Mouse (Mus musculus): ENCODE measurements around the gene Lurap1. TPM values are rescaled to one million over a fixed set of nuclear protein-coding genes. Genes with fewer than 3 reads are reported as not detected.

Lurap1 gene
- polyA plus RNA-seq, 1 experiment from 2014 or later = 3.5 TPM

DNA sequence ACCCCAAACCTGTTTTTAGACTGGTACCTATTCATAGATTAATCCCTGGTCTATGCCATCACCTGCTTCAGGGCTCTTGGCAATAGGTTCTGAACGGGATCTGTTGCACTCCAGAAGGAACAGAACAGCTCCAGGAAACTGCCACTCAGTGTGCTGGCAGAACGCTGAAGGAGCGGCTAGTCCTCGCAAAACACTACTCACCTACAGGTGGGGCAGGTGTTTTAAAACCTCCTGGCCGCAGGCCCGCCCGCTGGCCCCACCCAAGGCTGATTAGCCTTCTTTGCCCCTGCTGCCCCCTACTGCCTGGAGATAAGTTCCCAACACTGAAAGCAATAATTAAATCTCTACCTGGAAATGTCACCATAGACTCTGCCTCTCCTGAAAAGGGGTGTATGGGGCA is 16.3 kb upstream of the Lurap1 start, which contains the start of gene Tspan1:
Gene Tspan1, minus strand, starts transcription at position 198 of the 400 bp plus-strand sequence.
- no peaks in the 10 kb centered on the region for H3K36me3 ChIP-seq (ENCODE audit: control insufficient read depth, insufficient read depth, low read length)
- 0 out of 2 replicates have a peak within 1 kb of the TSS, but pooled peaks have one; percentile 28 for H3K27ac ChIP-seq (ENCODE audit: low read length)
- H3K4me1 ChIP-seq (ENCODE audit: control insufficient read depth, insufficient read depth, low read length) = no peaks in the 10 kb centered on the region
- peak; percentile 30; the same call in 1 of the 2 replicates for ATAC-seq (ENCODE audit: insufficient number of reproducible peaks, insufficient read depth, low FRiP score, low read depth)
- 22% methylated on average over 7 of the region's 7 CpGs for WGBS
- no peak within 1 kb of the TSS for H3K9ac ChIP-seq (replicated peaks; ENCODE audit: low read depth, low read length)
- H3K27me3 ChIP-seq (ENCODE audit: control insufficient read depth, insufficient read depth, low read length) = no peaks in the 10 kb centered on the region
- H3K4me3 ChIP-seq (ENCODE audit: low read depth, low read length) = no peak within 1 kb of the TSS
- peak within 1 kb of the TSS; percentile 8; the same call in 1 of the 2 replicates for H3K4me2 ChIP-seq (replicated peaks; ENCODE audit: low read depth, low read length)
- no peaks in the 10 kb centered on the region for H3K9me3 ChIP-seq (ENCODE audit: control insufficient read depth, low read depth, low read length)

- no peaks in the 10 kb centered on the region for H3K9me3 ChIP-seq (ENCODE audit: control insufficient read depth, low read depth, low read length)
- ATAC-seq (ENCODE audit: insufficient number of reproducible peaks, insufficient read depth, low FRiP score, low read depth) = peak; percentile 47
- 39% methylated on average over 8 of the region's 8 CpGs for WGBS
- H3K27me3 ChIP-seq (ENCODE audit: control insufficient read depth, insufficient read depth, low read length) = no peaks in the 10 kb centered on the region
- no peak overlapping the region for H3K4me3 ChIP-seq (ENCODE audit: low read depth, low read length)
- H3K4me2 ChIP-seq (replicated peaks; ENCODE audit: low read depth, low read length) = peak overlapping the region; percentile 8; the same call in 1 of the 2 replicates
- H3K9ac ChIP-seq (replicated peaks; ENCODE audit: low read depth, low read length) = no peak overlapping the region
- peak overlapping the region; percentile 35; the same call in 1 of the 2 replicates for H3K27ac ChIP-seq (ENCODE audit: low read length)
- no peaks in the 10 kb centered on the region; the same call in 1 of the 2 replicates for H3K36me3 ChIP-seq (ENCODE audit: control insufficient read depth, insufficient read depth, low read length)
- no peaks in the 10 kb centered on the region for H3K4me1 ChIP-seq (ENCODE audit: control insufficient read depth, insufficient read depth, low read length)
Measured at GRCm38 (mm10) chr4:116165708-116166407, 14.7 kb upstream of the Lurap1 start.

DNA sequence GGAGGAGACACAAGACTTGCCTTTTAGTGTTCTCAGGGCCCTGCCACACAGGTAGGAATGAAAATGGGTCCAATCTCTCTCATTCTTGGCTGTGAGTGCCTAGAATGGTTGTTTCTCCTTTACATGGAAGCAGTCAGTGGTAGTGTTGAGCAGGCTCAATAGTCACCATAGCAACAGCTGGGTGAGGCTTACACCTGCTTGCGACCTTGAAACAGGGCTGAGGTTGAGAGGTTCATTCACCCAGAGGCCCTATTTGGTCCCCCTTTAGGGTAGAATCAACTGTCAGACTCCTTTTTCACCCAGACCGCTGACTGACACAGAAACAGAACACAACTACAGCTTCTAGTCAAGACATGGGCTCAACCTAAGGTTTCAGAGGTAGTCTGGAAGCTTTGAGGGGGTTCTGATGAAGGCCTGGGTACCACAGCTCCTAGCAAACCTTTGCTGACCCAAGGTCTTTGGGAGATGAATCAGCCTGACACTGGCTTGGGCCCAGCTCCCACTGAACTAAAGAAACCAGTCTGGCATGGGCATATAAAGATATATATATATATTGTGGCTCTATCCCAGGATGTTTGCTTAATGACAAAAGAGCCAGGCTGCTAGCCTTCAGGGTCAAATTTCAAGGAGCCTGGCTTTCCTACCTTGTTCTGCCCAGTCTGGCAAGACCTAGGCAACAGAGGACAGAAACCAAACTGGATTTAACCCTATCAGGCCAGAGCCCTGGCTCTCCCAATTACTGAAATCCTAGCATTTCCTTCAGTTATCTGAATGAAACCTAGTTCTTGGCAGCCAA is 13.8 kb upstream of the Lurap1 start:
- H3K4me3 ChIP-seq (ENCODE audit: low read depth, low read length) = no peak overlapping the region
- no peaks in the 10 kb centered on the region for H3K4me1 ChIP-seq (ENCODE audit: control insufficient read depth, insufficient read depth, low read length)
- no peaks in the 10 kb centered on the region for H3K27me3 ChIP-seq (ENCODE audit: control insufficient read depth, insufficient read depth, low read length)
- H3K9me3 ChIP-seq (ENCODE audit: control insufficient read depth, low read depth, low read length) = no peaks in the 10 kb centered on the region
- peak overlapping the region; percentile 35; the same call in 1 of the 2 replicates for H3K27ac ChIP-seq (ENCODE audit: low read length)
- ATAC-seq (ENCODE audit: insufficient number of reproducible peaks, insufficient read depth, low FRiP score, low read depth) = peak; percentile 59
- H3K36me3 ChIP-seq (ENCODE audit: control insufficient read depth, insufficient read depth, low read length) = no peaks in the 10 kb centered on the region; the same call in 1 of the 2 replicates
- H3K4me2 ChIP-seq (replicated peaks; ENCODE audit: low read depth, low read length) = no peak overlapping the region
- no peak overlapping the region for H3K9ac ChIP-seq (replicated peaks; ENCODE audit: low read depth, low read length)
- WGBS = 63% methylated on average over 2 of the region's 2 CpGs

- Histone ChIP-seq H3K9me3 (ENCODE audit: control insufficient read depth, low read depth, low read length) (no peaks in the 10 kb centered on the region), H3K4me3 (ENCODE audit: low read depth, low read length) (no peak overlapping the region), H3K9ac (replicated peaks; ENCODE audit: low read depth, low read length) (no peak overlapping the region), H3K27me3 (ENCODE audit: control insufficient read depth, insufficient read depth, low read length) (no peaks in the 10 kb centered on the region), H3K36me3 (ENCODE audit: control insufficient read depth, insufficient read depth, low read length) (peaks cover 26% of the 10 kb centered on the region), H3K4me2 (replicated peaks; ENCODE audit: low read depth, low read length) (no peak overlapping the region), H3K4me1 (ENCODE audit: control insufficient read depth, insufficient read depth, low read length) (no peaks in the 10 kb centered on the region), H3K27ac (ENCODE audit: low read length) (no peak overlapping the region)
- 78% methylated on average over 4 of the region's 4 CpGs for WGBS
- no peak for ATAC-seq (ENCODE audit: insufficient number of reproducible peaks, insufficient read depth, low FRiP score, low read depth)
Measured at GRCm38 (mm10) chr4:116162142-116162541, 11.0 kb upstream of the Lurap1 start.

- H3K4me3 ChIP-seq (ENCODE audit: low read depth, low read length) = no peak overlapping the region
- no peaks in the 10 kb centered on the region for H3K9me3 ChIP-seq (ENCODE audit: control insufficient read depth, low read depth, low read length)
- no peak for ATAC-seq (ENCODE audit: insufficient number of reproducible peaks, insufficient read depth, low FRiP score, low read depth)
- H3K4me2 ChIP-seq (replicated peaks; ENCODE audit: low read depth, low read length) = no peak overlapping the region
- H3K4me1 ChIP-seq (ENCODE audit: control insufficient read depth, insufficient read depth, low read length) = no peaks in the 10 kb centered on the region
- no peak overlapping the region for H3K9ac ChIP-seq (replicated peaks; ENCODE audit: low read depth, low read length)
- no peak overlapping the region for H3K27ac ChIP-seq (ENCODE audit: low read length)
- no peaks in the 10 kb centered on the region for H3K27me3 ChIP-seq (ENCODE audit: control insufficient read depth, insufficient read depth, low read length)
- WGBS = 80% methylated on average over 3 of the region's 3 CpGs
- H3K36me3 ChIP-seq (ENCODE audit: control insufficient read depth, insufficient read depth, low read length) = peaks cover 38% of the 10 kb centered on the region
Measured at GRCm38 (mm10) chr4:116160769-116161168, 9.6 kb upstream of the Lurap1 start.

GRCm38 (mm10) chr4:116159912-116160311 is 8.8 kb upstream of the Lurap1 start:
- WGBS = 82% methylated on average over 3 of the region's 3 CpGs
- H3K9me3 ChIP-seq (ENCODE audit: control insufficient read depth, low read depth, low read length) = no peaks in the 10 kb centered on the region
- no peaks in the 10 kb centered on the region for H3K27me3 ChIP-seq (ENCODE audit: control insufficient read depth, insufficient read depth, low read length)
- no peaks in the 10 kb centered on the region for H3K4me1 ChIP-seq (ENCODE audit: control insufficient read depth, insufficient read depth, low read length)
- H3K4me3 ChIP-seq (ENCODE audit: low read depth, low read length) = no peak overlapping the region
- H3K36me3 ChIP-seq (ENCODE audit: control insufficient read depth, insufficient read depth, low read length) = peaks cover 46% of the 10 kb centered on the region
- no peak overlapping the region for H3K9ac ChIP-seq (replicated peaks; ENCODE audit: low read depth, low read length)
- no peak overlapping the region for H3K27ac ChIP-seq (ENCODE audit: low read length)
- no peak overlapping the region for H3K4me2 ChIP-seq (replicated peaks; ENCODE audit: low read depth, low read length)
- ATAC-seq (ENCODE audit: insufficient number of reproducible peaks, insufficient read depth, low FRiP score, low read depth) = no peak

DNA sequence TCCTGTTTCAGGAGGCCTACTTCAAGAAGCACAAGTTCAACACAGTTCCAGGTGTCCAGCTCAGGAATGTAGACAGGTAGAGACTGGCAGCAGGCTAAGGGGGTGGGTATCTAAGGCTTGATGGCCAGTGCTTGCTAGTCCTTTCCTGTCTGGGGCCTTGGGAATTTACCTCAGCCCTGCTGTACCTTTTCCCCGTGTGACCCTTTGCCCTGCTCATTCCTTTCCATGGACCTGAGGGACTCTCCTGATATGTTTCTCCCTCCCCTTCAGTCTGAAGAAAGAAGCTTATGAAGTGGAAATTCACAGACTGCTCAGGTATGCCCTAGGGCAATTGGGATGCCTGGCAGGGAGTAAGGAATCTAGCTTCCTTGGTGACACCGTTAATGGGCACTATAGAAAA is 6.7 kb upstream of the Lurap1 start:
- 94% methylated on average over 2 of the region's 2 CpGs for WGBS
- peaks cover 67% of the 10 kb centered on the region for H3K36me3 ChIP-seq (ENCODE audit: control insufficient read depth, insufficient read depth, low read length)
- H3K4me1 ChIP-seq (ENCODE audit: control insufficient read depth, insufficient read depth, low read length) = no peaks in the 10 kb centered on the region
- no peak overlapping the region for H3K9ac ChIP-seq (replicated peaks; ENCODE audit: low read depth, low read length)
- ATAC-seq (ENCODE audit: insufficient number of reproducible peaks, insufficient read depth, low FRiP score, low read depth) = no peak
- H3K4me3 ChIP-seq (ENCODE audit: low read depth, low read length) = no peak overlapping the region
- H3K4me2 ChIP-seq (replicated peaks; ENCODE audit: low read depth, low read length) = no peak overlapping the region
- no peaks in the 10 kb centered on the region for H3K9me3 ChIP-seq (ENCODE audit: control insufficient read depth, low read depth, low read length)
- H3K27ac ChIP-seq (ENCODE audit: low read length) = no peak overlapping the region
- no peaks in the 10 kb centered on the region for H3K27me3 ChIP-seq (ENCODE audit: control insufficient read depth, insufficient read depth, low read length)

DNA sequence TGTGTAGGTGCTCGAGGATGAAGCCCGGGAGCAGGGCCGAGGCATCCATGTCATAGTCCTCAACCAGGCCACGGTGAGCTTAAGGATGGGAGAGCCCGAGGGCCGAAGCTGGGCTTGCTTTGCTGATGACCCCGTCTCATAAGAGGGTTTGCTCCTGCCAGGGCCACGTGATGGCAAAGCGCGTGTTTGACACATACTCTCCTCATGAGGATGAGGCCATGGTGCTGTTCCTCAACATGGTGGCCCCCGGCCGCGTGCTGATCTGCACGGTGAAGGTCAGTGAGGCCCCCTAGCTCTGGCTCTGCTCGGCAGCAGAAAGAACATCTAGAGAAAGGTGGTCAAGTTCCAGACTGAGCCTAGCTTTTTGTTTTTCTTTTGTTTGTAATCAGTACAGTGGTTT is 1.6 kb upstream of the Lurap1 start:
- H3K4me2 ChIP-seq (replicated peaks; ENCODE audit: low read depth, low read length) = no peak overlapping the region
- WGBS = 94% methylated on average over 15 of the region's 15 CpGs
- peaks cover 7% of the 10 kb centered on the region for H3K4me1 ChIP-seq (ENCODE audit: control insufficient read depth, insufficient read depth, low read length)
- no peaks in the 10 kb centered on the region for H3K9me3 ChIP-seq (ENCODE audit: control insufficient read depth, low read depth, low read length)
- no peaks in the 10 kb centered on the region for H3K27me3 ChIP-seq (ENCODE audit: control insufficient read depth, insufficient read depth, low read length)
- no peak overlapping the region for H3K4me3 ChIP-seq (ENCODE audit: low read depth, low read length)
- no peak for ATAC-seq (ENCODE audit: insufficient number of reproducible peaks, insufficient read depth, low FRiP score, low read depth)
- H3K27ac ChIP-seq (ENCODE audit: low read length) = no peak overlapping the region
- peaks cover 58% of the 10 kb centered on the region for H3K36me3 ChIP-seq (ENCODE audit: control insufficient read depth, insufficient read depth, low read length)
- H3K9ac ChIP-seq (replicated peaks; ENCODE audit: low read depth, low read length) = no peak overlapping the region

Measured in stomach, embryonic 14.5 days (tissue).